30 mouse cellular contexts compared by ENCODE assay signal in genomic region chr5:74105445-74105844, GRCm38 (mm10). TPM values are rescaled to one million over a fixed set of nuclear protein-coding genes. Genes with fewer than 3 reads are reported as not detected.
DNase-seq lines count a peak whose midpoint lies in the region; ATAC-seq lines count a peak whose summit lies in the region.
"Had no signal": no experiment of that assay in that cellular context is flagged by ENCODE, and none has a peak within 500 bp of the region (broad histone marks: within the 10 kb centered on the region; RNA-seq: fewer than 3 reads in every experiment).

No protein-coding gene starts in this region.

- no peak overlapping the region for H3K9ac ChIP-seq in intestine, embryonic 15.5 days
- H3K9ac ChIP-seq in stomach, embryonic 15.5 days = no peak overlapping the region
- H3K9ac ChIP-seq: forebrain, embryonic 15.5 days; heart, embryonic 15.5 days; hindbrain, embryonic 12.5 days; liver, embryonic 12.5 days; liver, postnatal 0 days; neural tube, embryonic 15.5 days had no signal

- no peak overlapping the region for H3K4me3 ChIP-seq in intestine, embryonic 15.5 days (replicated peaks)
- H3K4me3 ChIP-seq in stomach, embryonic 15.5 days (replicated peaks) = no peak overlapping the region
- H3K4me3 ChIP-seq: forebrain, embryonic 15.5 days; gastrocnemius, adult 2 months; heart, embryonic 15.5 days; hindbrain, embryonic 12.5 days; liver, embryonic 12.5 days; neural tube, embryonic 15.5 days had no signal

- no peaks in the 10 kb centered on the region for H3K4me1 ChIP-seq in intestine, embryonic 15.5 days (replicated peaks)
- H3K4me1 ChIP-seq in stomach, embryonic 15.5 days = no peaks in the 10 kb centered on the region
- H3K4me1 ChIP-seq: forebrain, embryonic 15.5 days; heart, embryonic 15.5 days; hindbrain, embryonic 12.5 days; liver, embryonic 12.5 days; neural tube, embryonic 15.5 days had no signal

- intact Hi-C loops in heart, postnatal 14 days (cut with DNase I) = no loop called here

- no peak overlapping the region for H3K27ac ChIP-seq in intestine, embryonic 15.5 days
- H3K27ac ChIP-seq in stomach, embryonic 15.5 days = peak overlapping the region; percentile 28; the same call in 1 of the 2 replicates
- H3K27ac ChIP-seq: forebrain, embryonic 15.5 days; gastrocnemius, adult 2 months; heart, embryonic 15.5 days; hindbrain, embryonic 12.5 days; hindbrain, postnatal 0 days; liver, embryonic 12.5 days; macrophage; neural tube, embryonic 15.5 days had no signal

- H3K4me2 ChIP-seq in intestine, embryonic 15.5 days (replicated peaks) = no peak overlapping the region
- no peak overlapping the region for H3K4me2 ChIP-seq in stomach, embryonic 15.5 days
- H3K4me2 ChIP-seq: forebrain, embryonic 15.5 days; heart, embryonic 15.5 days; hindbrain, embryonic 12.5 days; liver, embryonic 12.5 days; neural tube, embryonic 15.5 days had no signal

- no peaks in the 10 kb centered on the region for H3K9me3 ChIP-seq in intestine, embryonic 15.5 days
- H3K9me3 ChIP-seq in stomach, embryonic 15.5 days = no peaks in the 10 kb centered on the region
- H3K9me3 ChIP-seq: forebrain, embryonic 15.5 days; heart, embryonic 15.5 days; hindbrain, embryonic 12.5 days; liver, embryonic 12.5 days; neural tube, embryonic 15.5 days had no signal

- 45% methylated on average over 7 of the region's 7 CpGs for WGBS in intestine, embryonic 15.5 days
- 60% methylated on average over 7 of the region's 7 CpGs for WGBS in stomach, embryonic 15.5 days

- DNase-seq in heart, adult 11 months = peak; percentile 77
- no peak for DNase-seq in heart, postnatal 14 days
- DNase-seq in ZHBTc4 (ENCODE audit: low read depth, low spot score) = peak; percentile 54
- DNase-seq in adrenal gland, adult 2 months = no peak
- no peak for DNase-seq in layer of hippocampus, adult 18-20 months (ENCODE audit: low spot score in 2 of 2)
- no peak for DNase-seq in lung, postnatal 10 days
- DNase-seq: adrenal gland, adult 8-10 months; cerebellum, adult 11-12 months; cerebellum, postnatal 14 days; gastrocnemius, adult 2 months; gastrocnemius, postnatal 36 days; heart, postnatal 36 days; kidney, adult 11 months; kidney, postnatal 36 days; left cerebral cortex, postnatal 4 days; liver, postnatal 0 days; midbrain, embryonic 14.5 days; spleen, adult 18-20 months; thymus, postnatal 25 days had no signal

- H3K36me3 ChIP-seq in intestine, embryonic 15.5 days = no peaks in the 10 kb centered on the region
- H3K36me3 ChIP-seq in stomach, embryonic 15.5 days = no peaks in the 10 kb centered on the region
- H3K36me3 ChIP-seq: forebrain, embryonic 15.5 days; heart, embryonic 15.5 days; hindbrain, embryonic 12.5 days; liver, embryonic 12.5 days; neural tube, embryonic 15.5 days had no signal

- ATAC-seq in intestine, embryonic 15.5 days = peak; percentile 90
- ATAC-seq in stomach, embryonic 15.5 days (ENCODE audit: insufficient read depth, low FRiP score, low read depth) = peak; percentile 84
- ATAC-seq: activated CD4-positive, CD25-positive, alpha-beta regulatory T cell, adult 4 months; CD4-positive, CD25-positive, alpha-beta regulatory T cell, adult 4 months; forebrain, embryonic 15.5 days; hindbrain, postnatal 0 days; liver, embryonic 12.5 days; liver, postnatal 0 days had no signal

- H3K27me3 ChIP-seq in intestine, embryonic 15.5 days (replicated peaks) = no peaks in the 10 kb centered on the region
- H3K27me3 ChIP-seq in stomach, embryonic 15.5 days (replicated peaks) = no peaks in the 10 kb centered on the region
- H3K27me3 ChIP-seq: forebrain, embryonic 15.5 days; heart, embryonic 15.5 days; hindbrain, embryonic 12.5 days; liver, embryonic 12.5 days; neural tube, embryonic 15.5 days had no signal

RNA-seq across cellular contexts. Expression of gene Usp46, which starts 37.2 kb away (rescaled TPM):
- total RNA-seq in heart, postnatal 14 days (2021) = 10 to 100 TPM; 42.9 to 43.6 TPM
- polyA plus RNA-seq in intestine, embryonic 15.5 days (2015; fragmentation: Nextera tagmentation; extraction: Ambion mirVana) = 18.7 and 22.9 TPM in 2 replicates
- polyA plus RNA-seq in stomach, embryonic 15.5 days (2015; fragmentation: Nextera tagmentation; extraction: Ambion mirVana) = 27.4 and 27.7 TPM in 2 replicates
- 10 to 100 TPM; 29.5 to 32.6 TPM for total RNA-seq in adrenal gland, adult 2 months (2021)
- polyA plus RNA-seq in adrenal gland, adult 2 months (2012; rRNA removed) = 1.5 TPM in 2 replicates
- total RNA-seq in layer of hippocampus, adult 18-20 months (2021) = 100 to 1,000 TPM; 139 TPM

Comparison
In these comparisons a context has a peak if more than half of its experiments do, and no peak if none do; other contexts are left out.
1. DNase-seq: peak in heart, adult 11 months (single experiment) and ZHBTc4 (single experiment); none in heart, postnatal 14 days (0 of 2), adrenal gland, adult 2 months (single experiment), layer of hippocampus, adult 18-20 months (0 of 2) and lung, postnatal 10 days (single experiment).